Mouse (Mus musculus) cerebellum, postnatal 25 days (tissue): Measurements from ENCODE around the gene Cdkn2b.
A peak's percentile ranks its signal among the peaks of the same experiment; 100 is the strongest.

Source experiments
- DNase-seq, 2 experiments: peaks; one replicate each; pipeline ENCODE4 v3.0.0; 2021; ENCODE audit warnings: mixed read lengths in 2 of 2

The Cdkn2b gene

GRCm38 (mm10) chr4:89289028-89289427 lies 21.8 kb downstream of the Cdkn2b start:
- DNase-seq: no peak

- no peak for DNase-seq
Observed at GRCm38 (mm10) chr4:89286566-89286965, 24.3 kb downstream of the Cdkn2b start.

GRCm38 (mm10) chr4:89285688-89286087 lies 25.2 kb downstream of the Cdkn2b start:
- DNase-seq: no peak

GRCm38 (mm10) chr4:89282661-89283060 lies 28.2 kb downstream of the Cdkn2b start:
- no peak for DNase-seq

- DNase-seq: peak in 1 of 2 experiments; percentile 32
Observed at GRCm38 (mm10) chr4:89282036-89282566, 28.7 kb downstream of the Cdkn2b start.

GRCm38 (mm10) chr4:89281236-89281635 lies 29.6 kb downstream of the Cdkn2b start:
- no peak for DNase-seq

GRCm38 (mm10) chr4:89279641-89280040 lies 31.2 kb downstream of the Cdkn2b start:
- DNase-seq: no peak

- no peak for DNase-seq
Observed at GRCm38 (mm10) chr4:89277381-89277940, 33.4 kb downstream of the Cdkn2b start.

GRCm38 (mm10) chr4:89276669-89277219 lies 34.1 kb downstream of the Cdkn2b start:
- no peak for DNase-seq

- DNase-seq: no peak
Observed at GRCm38 (mm10) chr4:89275811-89276584, 34.8 kb downstream of the Cdkn2b start.

GRCm38 (mm10) chr4:89274829-89275548 lies 35.9 kb downstream of the Cdkn2b start:
- peak; percentile 10 to 13 for DNase-seq

GRCm38 (mm10) chr4:89274006-89274405 lies 36.8 kb downstream of the Cdkn2b start:
- no peak for DNase-seq

GRCm38 (mm10) chr4:89273585-89273984 lies 37.3 kb downstream of the Cdkn2b start:
- no peak for DNase-seq

- DNase-seq: peak in 1 of 2 experiments; percentile 12
Observed at GRCm38 (mm10) chr4:89272961-89273540, 37.8 kb downstream of the Cdkn2b start.

- no peak for DNase-seq
Observed at GRCm38 (mm10) chr4:89272101-89272718, 38.6 kb downstream of the Cdkn2b start.

- DNase-seq: no peak
Observed at GRCm38 (mm10) chr4:89257768-89258167, 53.1 kb downstream of the Cdkn2b start.
